Mouse (Mus musculus): ENCODE results near the gene Fam83g. TPM values are rescaled to one million over a fixed set of nuclear protein-coding genes. Genes with fewer than 3 reads are reported as not detected.

Fam83g gene
- polyA plus RNA-seq, 1 experiment from 2014 or later, result 0.13 TPM

GRCm38 (mm10) chr11:61646499-61647039, 37.3 kb upstream of the Fam83g start:
- WGBS, result 63% methylated on average over 2 of the region's 2 CpGs

GRCm38 (mm10) chr11:61647110-61647910, 36.6 kb upstream of the Fam83g start:
- no peaks in the 10 kb centered on the region for H3K36me3 ChIP-seq
- H3K9me3 ChIP-seq, result no peaks in the 10 kb centered on the region
- no peak overlapping the region for H3K4me2 ChIP-seq
- no peak overlapping the region for H3K9ac ChIP-seq
- no peak overlapping the region for H3K27ac ChIP-seq
- WGBS, result 76% methylated on average over 10 of the region's 10 CpGs
- H3K27me3 ChIP-seq, result no peaks in the 10 kb centered on the region
- no peak for ATAC-seq (ENCODE audit: low FRiP score)
- no peaks in the 10 kb centered on the region for H3K4me1 ChIP-seq (replicated peaks)
- H3K4me3 ChIP-seq, result no peak overlapping the region

More at GRCm38 (mm10) chr11:61646499-61647039, 37.3 kb upstream of the Fam83g start:
- Histone ChIP-seq H3K9ac (no peak overlapping the region), H3K4me1 (replicated peaks) (no peaks in the 10 kb centered on the region), H3K27ac (no peak overlapping the region), H3K4me2 (no peak overlapping the region), H3K4me3 (no peak overlapping the region), H3K9me3 (no peaks in the 10 kb centered on the region), H3K36me3 (no peaks in the 10 kb centered on the region), H3K27me3 (no peaks in the 10 kb centered on the region)
- ATAC-seq (ENCODE audit: low FRiP score), result no peak

- no peaks in the 10 kb centered on the region for H3K36me3 ChIP-seq
- no peak for ATAC-seq (ENCODE audit: low FRiP score)
- no peaks in the 10 kb centered on the region for H3K27me3 ChIP-seq
- no peak overlapping the region for H3K4me3 ChIP-seq
- H3K9me3 ChIP-seq, result no peaks in the 10 kb centered on the region
- H3K9ac ChIP-seq, result no peak overlapping the region
- no peak overlapping the region for H3K27ac ChIP-seq
- no peak overlapping the region for H3K4me2 ChIP-seq
- no peaks in the 10 kb centered on the region for H3K4me1 ChIP-seq (replicated peaks)
- 79% methylated on average over 6 of the region's 6 CpGs for WGBS
Observed at GRCm38 (mm10) chr11:61647956-61648748, 35.7 kb upstream of the Fam83g start.

- no peak overlapping the region for H3K4me3 ChIP-seq
- no peaks in the 10 kb centered on the region for H3K27me3 ChIP-seq
- H3K9me3 ChIP-seq, result no peaks in the 10 kb centered on the region
- H3K4me2 ChIP-seq, result no peak overlapping the region
- ATAC-seq (ENCODE audit: low FRiP score), result no peak
- H3K27ac ChIP-seq, result no peak overlapping the region
- 85% methylated on average over 7 of the region's 7 CpGs for WGBS
- no peak overlapping the region for H3K9ac ChIP-seq
- H3K36me3 ChIP-seq, result no peaks in the 10 kb centered on the region
- no peaks in the 10 kb centered on the region for H3K4me1 ChIP-seq (replicated peaks)
Observed at GRCm38 (mm10) chr11:61648749-61649115, 35.2 kb upstream of the Fam83g start.

GRCm38 (mm10) chr11:61649163-61649580, 34.7 kb upstream of the Fam83g start:
- WGBS, result 92% methylated on average over 5 of the region's 5 CpGs
- no peak for ATAC-seq (ENCODE audit: low FRiP score)
- Histone ChIP-seq H3K36me3 (no peaks in the 10 kb centered on the region), H3K9me3 (no peaks in the 10 kb centered on the region), H3K27me3 (no peaks in the 10 kb centered on the region), H3K4me3 (no peak overlapping the region), H3K4me2 (no peak overlapping the region), H3K27ac (no peak overlapping the region), H3K4me1 (replicated peaks) (no peaks in the 10 kb centered on the region), H3K9ac (no peak overlapping the region)

- H3K4me3 ChIP-seq, result no peak overlapping the region
- no peak for ATAC-seq (ENCODE audit: low FRiP score)
- H3K27me3 ChIP-seq, result no peaks in the 10 kb centered on the region
- WGBS, result 92% methylated on average over 4 of the region's 4 CpGs
- H3K4me1 ChIP-seq (replicated peaks), result no peaks in the 10 kb centered on the region
- no peak overlapping the region for H3K4me2 ChIP-seq
- H3K9ac ChIP-seq, result no peak overlapping the region
- H3K36me3 ChIP-seq, result no peaks in the 10 kb centered on the region
- no peaks in the 10 kb centered on the region for H3K9me3 ChIP-seq
- no peak overlapping the region for H3K27ac ChIP-seq
Observed at GRCm38 (mm10) chr11:61649626-61650025, 34.3 kb upstream of the Fam83g start.

- Histone ChIP-seq H3K4me1 (replicated peaks) (no peaks in the 10 kb centered on the region), H3K27me3 (no peaks in the 10 kb centered on the region)
- WGBS, result 87% methylated on average over 9 of the region's 9 CpGs
Observed at GRCm38 (mm10) chr11:61650470-61651265, 33.2 kb upstream of the Fam83g start.

GRCm38 (mm10) chr11:61652216-61652615, 31.7 kb upstream of the Fam83g start:
- H3K9me3 ChIP-seq, result no peaks in the 10 kb centered on the region
- no peaks in the 10 kb centered on the region for H3K4me1 ChIP-seq (replicated peaks)
- no peak for ATAC-seq (ENCODE audit: low FRiP score)
- H3K9ac ChIP-seq, result no peak overlapping the region
- H3K27me3 ChIP-seq, result no peaks in the 10 kb centered on the region
- H3K27ac ChIP-seq, result no peak overlapping the region
- no peak overlapping the region for H3K4me2 ChIP-seq
- no peak overlapping the region for H3K4me3 ChIP-seq
- H3K36me3 ChIP-seq, result no peaks in the 10 kb centered on the region
- 94% methylated on average over 5 of the region's 5 CpGs for WGBS

More at GRCm38 (mm10) chr11:61650470-61651265, 33.2 kb upstream of the Fam83g start:
- Histone ChIP-seq H3K36me3 (no peaks in the 10 kb centered on the region), H3K9ac (no peak overlapping the region), H3K27ac (no peak overlapping the region), H3K4me3 (no peak overlapping the region), H3K4me2 (no peak overlapping the region), H3K9me3 (no peaks in the 10 kb centered on the region)
- ATAC-seq (ENCODE audit: low FRiP score), result no peak

GRCm38 (mm10) chr11:61652686-61653447, 31.0 kb upstream of the Fam83g start, which contains the start of gene Grap:
TSS of gene Grap (plus strand) at chr11:61653265.
- H3K27me3 ChIP-seq, result no peaks in the 10 kb centered on the region
- H3K4me1 ChIP-seq (replicated peaks), result no peaks in the 10 kb centered on the region
- WGBS, result 73% methylated on average over 10 of the region's 10 CpGs
- no peaks in the 10 kb centered on the region for H3K36me3 ChIP-seq
- no peak for ATAC-seq (ENCODE audit: low FRiP score)
- H3K9ac ChIP-seq, result no peak within 1 kb of the TSS
- H3K4me2 ChIP-seq, result no peak within 1 kb of the TSS
- no peak within 1 kb of the TSS for H3K27ac ChIP-seq
- H3K9me3 ChIP-seq, result no peaks in the 10 kb centered on the region
- H3K4me3 ChIP-seq, result no peak within 1 kb of the TSS; the same call in 1 of the 2 replicates

- ATAC-seq (ENCODE audit: low FRiP score), result no peak
- Histone ChIP-seq H3K9me3 (no peaks in the 10 kb centered on the region), H3K27me3 (no peaks in the 10 kb centered on the region), H3K4me1 (replicated peaks) (peaks cover 3% of the 10 kb centered on the region; the same call in 1 of the 2 replicates), H3K9ac (no peak overlapping the region), H3K36me3 (no peaks in the 10 kb centered on the region), H3K27ac (no peak overlapping the region), H3K4me3 (no peak overlapping the region; the same call in 1 of the 2 replicates), H3K4me2 (no peak overlapping the region)
- 83% methylated on average over 2 of the region's 2 CpGs for WGBS
Observed at GRCm38 (mm10) chr11:61653568-61653967, 30.3 kb upstream of the Fam83g start.

- peaks cover 4% of the 10 kb centered on the region; the same call in 1 of the 2 replicates for H3K4me1 ChIP-seq (replicated peaks)
- no peaks in the 10 kb centered on the region for H3K36me3 ChIP-seq
- no peak for ATAC-seq (ENCODE audit: low FRiP score)
- no peaks in the 10 kb centered on the region for H3K9me3 ChIP-seq
- no peaks in the 10 kb centered on the region for H3K27me3 ChIP-seq
- H3K4me2 ChIP-seq, result no peak overlapping the region
- H3K9ac ChIP-seq, result no peak overlapping the region
- no peak overlapping the region for H3K4me3 ChIP-seq
- WGBS, result 84% methylated on average over 4 of the region's 4 CpGs
- H3K27ac ChIP-seq, result no peak overlapping the region
Observed at GRCm38 (mm10) chr11:61654786-61655311, 29.0 kb upstream of the Fam83g start.

All from hindbrain, embryonic 13.5 days (tissue).